Mouse (Mus musculus): ENCODE results near the gene Dnm1. TPM values are rescaled to one million over a fixed set of nuclear protein-coding genes. Genes with fewer than 3 reads are reported as not detected.

Gene Dnm1
- polyA plus RNA-seq, 1 experiment: not detected

DNA sequence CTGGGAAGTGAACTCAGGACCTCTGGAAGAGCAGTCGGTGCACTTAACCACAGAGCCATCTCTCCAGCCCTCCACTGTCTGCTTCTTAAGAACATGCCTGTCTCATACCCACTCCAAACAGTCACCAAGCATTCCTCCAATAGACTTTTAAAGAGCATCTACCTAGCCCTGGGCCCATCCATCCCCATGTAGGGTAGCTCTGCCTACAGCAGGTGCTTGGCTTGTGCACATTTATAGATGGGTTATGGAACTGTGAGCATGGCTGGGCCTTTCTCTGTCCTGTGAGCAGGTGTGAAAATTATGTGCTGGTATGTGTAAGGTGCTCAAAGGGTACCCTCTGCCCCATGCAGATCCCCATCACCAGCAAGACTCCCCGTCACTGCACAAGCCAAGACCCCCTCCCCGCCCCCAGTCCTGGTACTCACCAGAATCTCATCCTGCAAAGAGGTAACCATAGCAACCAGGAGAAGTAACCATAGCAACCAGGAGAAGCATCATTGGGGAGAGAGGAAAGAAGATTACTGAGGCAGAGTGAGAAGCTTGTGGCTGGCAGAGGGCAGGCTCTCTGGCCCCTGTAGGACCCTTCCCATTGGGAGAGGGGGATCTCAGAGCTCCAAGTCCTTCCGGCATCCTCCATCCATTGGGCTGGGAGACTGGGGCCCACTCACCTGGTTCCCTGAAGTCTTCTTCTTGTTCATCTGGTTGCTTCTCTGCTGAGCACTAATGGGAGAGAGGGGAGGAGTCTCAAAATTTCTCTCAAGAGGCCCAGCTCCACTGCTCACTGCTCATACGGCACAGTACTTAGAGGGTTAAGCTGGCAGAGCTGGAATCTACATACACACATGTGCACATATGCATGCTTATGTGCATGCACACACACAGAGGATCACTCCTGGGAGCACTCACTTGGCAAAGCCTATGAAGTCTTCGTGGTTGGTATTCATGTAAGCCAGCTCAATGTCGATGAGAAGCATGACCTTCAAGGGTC, 30.1 kb downstream of the Dnm1 start:
- Histone ChIP-seq H3K27ac (ENCODE audit: insufficient read depth, low read depth, low read length) (no peak overlapping the region), H3K4me1 (ENCODE audit: control insufficient read depth, insufficient read depth, low read length) (peaks cover 40% of the 10 kb centered on the region), H3K4me3 (ENCODE audit: insufficient read depth, low read depth, low read length) (no peak overlapping the region)
- no peak for TF ChIP-seq POLR2A (IDR thresholded peaks at IDR 0.05; ENCODE audit: insufficient read depth, low read depth, low read length)
- TF ChIP-seq CTCF (IDR thresholded peaks at IDR 0.05; ENCODE audit: insufficient read depth, low read depth, low read length): no peak
- 47% methylated on average over 7 of the region's 7 CpGs for WGBS

DNA sequence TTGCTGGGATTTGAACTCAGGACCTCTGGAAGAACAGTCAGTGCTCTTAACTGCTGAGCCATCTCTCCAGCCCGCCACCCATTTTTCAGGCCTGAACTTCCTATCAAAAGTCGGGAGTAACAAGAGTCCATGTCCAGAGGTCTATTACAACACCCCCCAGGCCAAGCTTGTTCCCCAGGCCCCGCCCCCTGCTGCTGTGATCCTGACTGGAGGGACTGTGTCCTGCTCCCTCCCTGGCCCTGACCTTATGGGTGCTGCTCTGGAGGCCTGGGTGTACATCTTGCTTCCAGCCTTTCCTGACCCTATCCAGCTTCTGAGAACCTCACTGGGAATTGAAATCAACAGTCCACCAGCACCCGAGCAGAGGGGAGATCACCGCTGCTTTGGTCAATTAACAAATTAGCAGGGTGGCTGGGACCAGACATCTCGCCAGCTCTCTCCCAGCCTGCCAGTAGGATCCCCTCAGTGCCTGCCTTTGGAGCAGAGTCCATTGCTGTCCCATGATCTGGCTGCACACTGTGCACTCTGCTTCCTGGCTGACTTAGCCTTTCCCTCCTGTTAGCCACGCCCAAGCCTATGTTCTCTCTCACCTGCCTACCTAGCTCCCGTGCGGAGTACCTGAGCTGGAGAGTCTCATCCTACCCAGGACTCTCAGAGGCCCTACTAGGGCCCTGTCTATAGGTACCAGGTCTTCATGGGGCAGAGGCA, 31.4 kb downstream of the Dnm1 start:
- TF ChIP-seq CTCF (IDR thresholded peaks at IDR 0.05; ENCODE audit: insufficient read depth, low read depth, low read length): no peak
- no peak for TF ChIP-seq POLR2A (IDR thresholded peaks at IDR 0.05; ENCODE audit: insufficient read depth, low read depth, low read length)
- H3K4me1 ChIP-seq (ENCODE audit: control insufficient read depth, insufficient read depth, low read length): peaks cover 44% of the 10 kb centered on the region
- no peak overlapping the region for H3K4me3 ChIP-seq (ENCODE audit: insufficient read depth, low read depth, low read length)
- no peak overlapping the region for H3K27ac ChIP-seq (ENCODE audit: insufficient read depth, low read depth, low read length)
- WGBS: 66% methylated on average over 9 of the region's 9 CpGs

DNA sequence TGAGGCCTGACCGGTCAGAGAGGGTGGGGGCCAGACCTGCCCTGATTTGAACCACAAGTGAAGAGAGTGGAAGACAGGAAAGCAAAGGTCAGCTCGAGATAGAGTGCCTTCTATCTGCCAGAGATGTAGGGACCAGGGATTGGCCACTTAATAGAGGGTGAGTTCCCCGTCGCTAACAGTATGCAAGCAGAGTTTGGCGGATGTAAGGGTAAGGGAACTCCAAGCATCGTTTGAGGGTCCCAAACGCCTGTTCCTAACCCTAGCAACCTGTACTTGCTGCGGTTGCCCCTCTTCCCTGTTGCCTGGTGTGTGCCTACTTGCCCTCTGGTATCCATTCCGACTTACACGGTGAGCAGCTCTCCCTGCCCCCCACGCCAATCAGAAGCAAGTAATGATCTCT, 32.4 kb downstream of the Dnm1 start:
- no peak overlapping the region for H3K27ac ChIP-seq (ENCODE audit: insufficient read depth, low read depth, low read length)
- 75% methylated on average over 11 of the region's 11 CpGs for WGBS

DNA sequence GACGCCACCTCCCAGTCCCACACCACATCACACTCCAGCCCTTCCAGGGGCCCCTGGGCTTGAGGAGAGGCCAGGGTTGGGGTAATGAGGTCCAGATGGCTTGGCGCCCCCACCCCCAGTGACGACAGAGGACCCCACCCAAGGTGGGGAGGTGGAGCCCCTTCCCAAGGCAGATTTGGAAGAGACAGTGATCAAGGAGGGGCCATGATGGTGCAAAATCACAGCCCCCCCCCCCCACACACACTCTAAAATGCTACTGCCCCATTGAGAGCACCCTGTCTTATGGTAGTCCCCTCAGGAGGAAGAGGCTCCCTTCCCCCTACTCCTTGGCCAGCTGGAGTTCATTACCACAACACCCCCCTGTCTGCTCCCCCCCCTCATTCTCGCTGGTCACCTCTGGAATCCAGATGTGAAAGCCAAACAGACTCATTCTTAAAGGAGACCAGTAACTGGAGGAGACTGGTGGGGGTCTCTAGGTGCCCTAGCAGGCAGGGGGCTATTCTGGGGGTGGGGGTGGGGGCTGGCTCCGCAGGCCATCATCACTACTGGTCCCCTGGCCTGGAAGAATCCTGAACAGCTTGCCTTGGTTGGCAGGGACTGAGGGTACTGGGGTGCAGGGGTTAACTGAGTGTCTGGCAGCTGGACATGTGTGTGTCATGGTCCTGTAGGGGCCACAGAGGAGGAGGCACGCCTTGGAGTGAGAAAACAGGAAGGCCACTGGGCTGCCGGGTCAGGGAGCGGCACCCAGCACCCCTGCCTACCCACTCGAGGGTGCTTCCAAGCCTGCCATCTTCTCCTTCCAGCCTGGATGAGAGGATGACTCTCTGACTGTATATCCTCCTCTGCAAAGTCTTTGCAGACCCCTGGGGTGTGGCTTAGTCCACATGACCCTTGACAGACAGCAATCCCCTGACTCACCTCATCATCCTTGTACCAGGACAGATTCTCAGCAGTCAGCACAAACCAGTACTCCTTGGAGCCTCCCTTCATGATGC, 33.3 kb downstream of the Dnm1 start:
- no peak overlapping the region for H3K4me3 ChIP-seq (ENCODE audit: insufficient read depth, low read depth, low read length)
- 50% methylated on average over 9 of the region's 9 CpGs for WGBS
- TF ChIP-seq CTCF (IDR thresholded peaks at IDR 0.05; ENCODE audit: insufficient read depth, low read depth, low read length) (no peak), POLR2A (IDR thresholded peaks at IDR 0.05; ENCODE audit: insufficient read depth, low read depth, low read length) (no peak)
- H3K27ac ChIP-seq (ENCODE audit: insufficient read depth, low read depth, low read length): no peak overlapping the region
- H3K4me1 ChIP-seq (ENCODE audit: control insufficient read depth, insufficient read depth, low read length): peaks cover 46% of the 10 kb centered on the region

More for the DNA sequence above, 32.4 kb downstream of the Dnm1 start:
- TF ChIP-seq CTCF (IDR thresholded peaks at IDR 0.05; ENCODE audit: insufficient read depth, low read depth, low read length): no peak
- no peak for TF ChIP-seq POLR2A (IDR thresholded peaks at IDR 0.05; ENCODE audit: insufficient read depth, low read depth, low read length)
- Histone ChIP-seq H3K4me3 (ENCODE audit: insufficient read depth, low read depth, low read length) (no peak overlapping the region), H3K4me1 (ENCODE audit: control insufficient read depth, insufficient read depth, low read length) (peaks cover 44% of the 10 kb centered on the region)

DNA sequence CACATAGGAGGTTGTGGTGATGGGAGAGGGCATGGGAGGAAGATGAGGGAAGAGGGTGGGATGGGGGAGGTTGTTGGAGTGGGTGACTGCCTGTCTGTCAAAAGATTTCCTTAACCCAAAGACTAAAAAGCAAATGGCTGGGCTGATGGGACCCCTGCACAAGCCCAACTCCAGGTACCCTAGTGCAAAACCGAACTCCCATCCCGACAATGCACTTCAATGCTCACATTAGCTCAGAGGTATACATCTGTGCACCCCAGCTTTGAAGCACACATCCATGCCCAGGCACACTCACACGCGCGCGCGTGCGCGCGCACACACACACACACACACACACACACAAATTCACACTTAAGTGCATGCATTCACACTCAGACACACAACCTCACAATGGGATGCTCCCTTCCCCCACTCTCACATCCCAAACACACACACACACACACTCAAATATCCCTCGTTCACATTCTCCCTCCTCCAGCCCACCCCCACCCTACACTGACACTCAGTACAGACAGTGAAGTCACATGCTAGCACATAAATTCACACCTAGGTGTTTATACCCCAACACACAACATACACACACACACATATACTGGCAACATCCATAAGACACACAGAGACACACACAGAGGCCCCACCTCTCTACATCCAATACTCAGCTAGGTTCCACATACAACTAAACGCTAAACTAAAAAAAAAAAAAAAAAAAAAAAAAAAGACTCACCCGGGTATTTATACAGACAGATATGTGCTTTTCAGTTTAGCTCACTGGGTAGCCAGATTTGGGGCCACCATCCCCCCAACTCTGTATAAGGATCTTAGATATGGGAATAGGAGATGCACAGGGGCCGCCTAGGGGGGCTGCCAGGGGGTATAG, 34.2 kb downstream of the Dnm1 start:
- Histone ChIP-seq H3K4me3 (ENCODE audit: insufficient read depth, low read depth, low read length) (no peak overlapping the region), H3K4me1 (ENCODE audit: control insufficient read depth, insufficient read depth, low read length) (peaks cover 48% of the 10 kb centered on the region), H3K27ac (ENCODE audit: insufficient read depth, low read depth, low read length) (no peak overlapping the region)
- WGBS: 73% methylated on average over 14 of the region's 14 CpGs
- no peak for TF ChIP-seq CTCF (IDR thresholded peaks at IDR 0.05; ENCODE audit: insufficient read depth, low read depth, low read length)

DNA sequence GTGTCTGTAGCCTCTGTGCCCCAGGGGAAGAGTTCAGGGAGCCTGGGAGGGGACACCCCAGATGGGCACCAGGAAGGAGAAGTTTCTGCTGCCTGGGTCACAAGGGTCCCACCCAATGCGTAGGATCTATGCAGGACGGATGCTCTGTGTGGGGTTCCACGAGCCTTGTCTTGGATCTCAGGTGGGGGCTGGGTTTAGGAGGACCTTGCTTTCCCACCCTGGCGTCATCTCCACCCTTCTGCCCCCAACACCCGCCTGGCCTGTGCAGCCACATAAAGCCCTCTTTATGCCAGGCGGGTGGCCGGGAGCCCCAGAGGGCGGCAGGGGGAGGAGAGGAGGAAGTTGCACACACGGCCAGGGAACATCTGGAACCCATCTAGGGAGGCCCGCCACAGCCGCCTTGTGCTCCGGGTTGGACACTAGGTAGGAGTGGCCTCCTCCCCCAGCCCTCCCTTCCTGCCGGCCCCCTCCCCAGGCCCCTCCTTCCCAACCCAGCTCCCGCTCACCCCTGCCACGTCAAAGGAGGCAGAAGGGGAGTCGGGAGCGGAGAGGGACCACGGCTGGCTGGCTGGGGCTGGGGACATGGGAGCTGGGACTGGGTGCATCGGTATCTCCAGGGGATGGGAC, 35.2 kb downstream of the Dnm1 start:
- WGBS: 15% methylated on average over 19 of the region's 19 CpGs
- Histone ChIP-seq H3K4me1 (ENCODE audit: control insufficient read depth, insufficient read depth, low read length) (peaks cover 43% of the 10 kb centered on the region), H3K27ac (ENCODE audit: insufficient read depth, low read depth, low read length) (peak overlapping the region; percentile 46; the same call in 1 of the 2 replicates)

DNA sequence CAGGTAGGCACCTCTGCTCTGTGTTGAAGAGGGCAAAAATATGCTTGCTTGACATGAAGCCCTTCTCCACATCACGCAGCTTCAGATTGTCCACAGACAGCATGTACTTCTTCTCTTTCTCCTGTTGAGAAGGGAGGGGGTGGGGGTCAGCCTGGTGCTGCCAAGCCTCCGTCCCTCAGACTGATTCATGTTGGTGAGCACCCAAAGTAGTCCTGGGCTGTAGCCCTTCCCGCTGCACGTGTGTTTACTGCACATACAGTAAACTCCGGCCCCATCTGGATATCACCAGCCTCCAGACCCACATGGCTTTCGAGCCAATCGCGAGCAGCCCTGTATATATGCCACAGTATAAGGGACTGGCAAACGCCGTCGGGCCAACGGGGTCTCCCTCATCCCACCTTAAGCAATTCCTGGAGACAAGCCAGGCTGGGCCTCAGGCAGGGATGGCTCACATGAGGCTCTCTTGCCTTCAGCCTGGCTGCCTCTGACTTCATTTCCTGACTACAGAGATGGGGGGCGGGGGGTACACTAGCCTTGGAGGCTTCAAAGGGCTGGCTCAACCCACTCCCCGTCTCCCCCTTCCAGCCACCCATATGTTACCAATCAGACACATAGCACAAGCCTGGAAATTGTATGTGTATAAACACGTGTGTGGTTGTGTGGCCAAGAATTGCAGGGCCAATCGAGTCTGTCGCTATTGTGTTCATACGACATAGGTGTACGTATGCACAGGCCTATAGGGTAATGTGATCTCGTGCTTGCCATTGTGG, 36.1 kb downstream of the Dnm1 start:
- H3K4me3 ChIP-seq (ENCODE audit: insufficient read depth, low read depth, low read length): no peak overlapping the region
- peak overlapping the region; percentile 46; the same call in 1 of the 2 replicates for H3K27ac ChIP-seq (ENCODE audit: insufficient read depth, low read depth, low read length)
- WGBS: 59% methylated on average over 20 of the region's 20 CpGs
- H3K4me1 ChIP-seq (ENCODE audit: control insufficient read depth, insufficient read depth, low read length): peaks cover 47% of the 10 kb centered on the region
- no peak for TF ChIP-seq POLR2A (IDR thresholded peaks at IDR 0.05; ENCODE audit: insufficient read depth, low read depth, low read length)
- no peak for TF ChIP-seq CTCF (IDR thresholded peaks at IDR 0.05; ENCODE audit: insufficient read depth, low read depth, low read length)

More for the DNA sequence above, 35.2 kb downstream of the Dnm1 start:
- H3K4me3 ChIP-seq (ENCODE audit: insufficient read depth, low read depth, low read length): no peak overlapping the region
- TF ChIP-seq CTCF (IDR thresholded peaks at IDR 0.05; ENCODE audit: insufficient read depth, low read depth, low read length) (no peak), POLR2A (IDR thresholded peaks at IDR 0.05; ENCODE audit: insufficient read depth, low read depth, low read length) (no peak)
